Mouse (Mus musculus) liver, embryonic 14.5 days (tissue): ENCODE data around the gene Prrt2.

Experiments
- CTCF ChIP-seq: IDR thresholded peaks from 2 replicates; pipeline ENCODE4 v1.5.1; 2016; ENCODE audit warnings: antibody characterized with exemption, low read depth, control low read depth
- EP300 ChIP-seq: IDR thresholded peaks from 2 replicates; pipeline ENCODE4 v1.6.1; 2016; ENCODE audit warnings: antibody characterized with exemption, low read depth

DNA sequence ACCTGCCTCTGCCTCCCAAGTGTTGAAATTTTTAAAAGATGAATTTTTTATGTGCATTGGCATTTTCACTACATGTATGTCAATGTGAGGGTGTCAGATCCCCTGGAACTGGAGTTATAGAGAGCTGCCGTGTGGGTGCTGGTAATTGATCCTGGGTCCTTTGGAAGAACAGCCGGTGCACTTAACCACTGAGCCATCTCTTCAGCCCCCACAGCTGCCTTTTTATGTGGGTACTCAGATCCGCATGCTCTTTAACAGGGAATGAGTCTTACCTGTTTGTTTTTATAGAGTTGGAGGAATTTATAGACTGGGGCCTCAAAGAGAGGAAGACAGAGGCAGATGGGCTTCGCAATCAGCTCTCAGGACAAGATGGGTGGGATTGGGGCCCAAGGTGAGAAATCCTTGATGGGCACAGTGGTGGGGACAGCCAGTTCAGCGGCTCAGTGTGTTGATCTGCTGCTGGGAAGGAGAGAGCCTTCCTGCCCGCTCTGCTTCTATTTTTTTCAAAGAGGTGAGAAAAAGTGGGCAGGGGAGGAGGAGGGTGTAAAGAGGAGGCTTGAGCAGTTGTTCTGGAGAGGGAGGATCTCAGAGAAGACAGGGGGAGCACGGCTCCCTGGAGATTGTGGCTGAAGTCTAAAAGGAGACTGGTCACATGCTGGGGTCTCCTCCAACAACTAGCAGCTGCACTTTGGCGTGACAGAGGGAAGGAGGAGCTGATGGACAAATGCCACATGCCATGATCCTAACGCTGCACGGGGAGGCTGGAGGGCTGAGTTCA, 36.2 kb downstream of the Prrt2 start:
- TF ChIP-seq CTCF (no peak), EP300 (no peak)
